Mouse (Mus musculus): ENCODE data around the gene Ip6k3.

The Ip6k3 gene

DNA sequence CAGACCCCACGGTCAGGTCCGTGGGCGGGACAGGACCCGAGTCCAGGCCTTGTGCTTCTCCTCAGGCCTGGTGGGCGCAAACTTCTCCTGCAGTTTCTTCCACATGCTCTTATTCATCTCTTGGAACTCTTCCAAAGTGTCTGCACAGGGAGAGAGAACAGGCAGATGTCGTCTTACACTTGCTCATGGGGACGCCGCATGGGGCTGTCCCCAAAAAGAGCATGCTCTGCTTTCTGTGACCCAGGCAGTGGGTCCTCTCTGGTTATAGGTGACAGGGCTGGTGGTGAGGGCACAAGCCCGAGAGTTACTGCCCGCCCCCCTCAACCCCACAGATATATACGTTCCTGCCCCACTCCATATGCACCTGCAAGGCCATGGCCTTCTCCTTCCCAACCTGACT lies 44.9 kb downstream of the Ip6k3 start:
- no peak for DNase-seq (ENCODE audit: low spot score)

DNA sequence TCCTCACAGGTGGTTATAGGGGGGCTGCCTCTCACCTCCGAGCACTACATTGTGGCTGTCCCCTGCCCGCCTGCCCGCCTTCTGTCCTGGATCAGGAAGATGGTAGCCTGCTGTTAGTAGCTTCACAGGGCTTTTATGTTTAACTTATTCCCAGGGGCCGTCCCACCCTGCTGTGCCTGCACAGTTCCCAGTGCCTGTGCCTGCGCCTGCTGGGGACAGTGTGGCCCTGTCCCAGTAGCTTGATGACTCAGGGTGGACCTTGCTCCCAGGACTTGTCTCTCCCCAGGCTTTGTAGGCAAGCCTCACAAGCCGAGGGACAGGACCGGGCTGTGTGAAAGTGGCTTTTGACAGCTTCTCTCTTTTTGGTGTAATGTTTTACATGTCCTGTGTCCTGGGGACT lies 45.8 kb downstream of the Ip6k3 start:
- no peak for DNase-seq (ENCODE audit: low spot score)

GRCm38 (mm10) chr17:27121266-27121665 lies 46.3 kb downstream of the Ip6k3 start:
- no peak for DNase-seq (ENCODE audit: low spot score)

DNA sequence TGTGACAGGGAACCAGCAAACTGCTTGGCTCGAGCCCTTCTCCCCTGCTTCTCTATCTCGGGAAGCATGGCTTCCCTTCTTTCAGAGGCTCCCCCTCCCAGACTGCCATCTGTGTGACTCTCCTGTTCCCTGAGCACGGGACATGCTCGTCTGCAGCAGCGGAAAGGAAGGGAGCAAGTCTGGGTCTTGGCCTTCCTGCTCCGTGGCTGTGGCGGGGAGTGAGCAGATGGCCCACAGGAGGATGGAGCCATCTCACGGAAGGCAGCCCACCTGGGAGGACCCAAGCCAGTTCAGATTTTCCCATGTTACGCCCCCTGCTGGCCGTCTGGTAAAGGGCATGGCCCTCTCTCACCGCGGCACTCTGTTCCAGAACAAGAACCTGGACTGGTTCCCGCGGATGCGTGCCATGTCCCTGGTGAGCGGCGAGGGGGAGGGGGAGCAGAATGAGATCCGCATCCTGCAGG lies 47.0 kb downstream of the Ip6k3 start:
- no peak for DNase-seq (ENCODE audit: low spot score)

- DNase-seq (ENCODE audit: low spot score): no peak
These were observed 47.6 kb downstream of the Ip6k3 start for GRCm38 (mm10) chr17:27119954-27120353.

- DNase-seq (ENCODE audit: low spot score): no peak
These were observed 48.1 kb downstream of the Ip6k3 start for GRCm38 (mm10) chr17:27119540-27119895.

GRCm38 (mm10) chr17:27118676-27119539 lies 48.7 kb downstream of the Ip6k3 start:
- DNase-seq (ENCODE audit: low spot score): no peak

DNA sequence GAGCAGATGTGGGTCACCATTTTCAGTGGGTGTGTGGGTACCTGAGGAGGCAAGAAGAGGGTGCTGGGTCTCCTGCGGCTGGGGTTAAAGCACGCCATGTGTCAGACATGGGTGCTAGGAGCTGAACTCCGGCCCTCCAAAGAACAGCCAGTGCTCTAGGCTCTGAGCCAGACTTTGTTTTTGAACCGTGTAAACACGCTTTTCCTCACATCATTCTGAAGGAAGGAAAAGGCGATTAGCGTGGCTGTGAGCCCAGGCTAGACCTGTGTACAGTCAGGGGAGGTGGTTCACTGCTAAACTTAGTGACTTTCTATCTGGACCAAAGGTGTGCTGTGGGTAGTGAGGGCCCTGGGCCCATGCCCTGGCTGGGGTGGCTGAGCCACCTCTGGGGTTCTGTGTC lies 57.5 kb downstream of the Ip6k3 start:
- no peak for DNase-seq (ENCODE audit: low spot score)

DNA sequence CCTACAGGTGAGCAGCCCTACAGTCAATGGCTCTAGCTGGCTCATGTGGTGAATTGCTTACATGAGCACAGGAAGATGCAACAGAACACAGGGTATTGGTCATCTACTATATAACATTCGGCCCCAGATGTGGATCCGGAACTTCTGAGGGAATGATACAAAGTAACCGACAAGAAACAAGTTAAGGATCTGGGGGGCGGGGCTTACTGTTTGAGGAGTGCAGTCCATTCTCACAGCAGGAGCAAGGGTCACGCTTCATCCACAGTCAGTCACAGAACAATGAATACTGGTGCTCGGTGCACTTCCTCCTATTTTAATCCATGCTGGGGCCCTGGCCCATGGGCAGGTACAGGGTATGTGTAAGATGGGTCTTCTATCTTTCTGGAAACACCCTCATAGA lies 59.7 kb downstream of the Ip6k3 start:
- no peak for DNase-seq (ENCODE audit: low spot score)

- DNase-seq (ENCODE audit: low spot score): no peak
These were observed 60.9 kb downstream of the Ip6k3 start for GRCm38 (mm10) chr17:27106745-27107144.

- DNase-seq (ENCODE audit: low spot score): no peak
These were observed 61.7 kb downstream of the Ip6k3 start for GRCm38 (mm10) chr17:27105698-27106470.

GRCm38 (mm10) chr17:27101675-27102074 lies 65.9 kb downstream of the Ip6k3 start:
- no peak for DNase-seq (ENCODE audit: low spot score)

DNA sequence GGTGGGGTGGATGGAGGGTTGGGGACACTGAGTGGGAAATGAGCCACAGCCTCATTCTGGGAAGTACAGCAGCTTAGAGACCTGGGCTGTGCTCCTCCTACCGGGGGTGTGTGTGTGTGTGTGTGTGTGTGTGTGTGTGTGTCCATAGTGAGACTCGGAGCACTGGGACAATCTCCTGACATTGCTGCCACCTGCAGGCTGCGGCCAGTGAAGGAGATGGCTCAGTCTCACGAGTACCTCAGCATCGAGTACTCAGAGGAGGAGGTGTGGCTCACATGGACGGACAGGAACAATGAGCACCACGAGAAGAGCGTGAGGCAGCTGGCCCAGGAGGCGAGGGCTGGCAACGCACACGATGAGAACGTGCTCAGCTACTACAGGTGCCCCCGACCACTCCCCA lies 71.9 kb downstream of the Ip6k3 start:
- DNase-seq (ENCODE audit: low spot score): no peak

All from left cerebral cortex, adult 11 months (tissue).